Mouse (Mus musculus) neural tube, embryonic 15.5 days (tissue): ENCODE data around the gene Rnf182. TPM values are rescaled to one million over a fixed set of nuclear protein-coding genes. Genes with fewer than 3 reads are reported as not detected.

Source experiments
- ATAC-seq: fragments of 200-750 bp; cut with Nextera tagmentation; 2 replicates; pipeline ENCODE4 v1.8.0; 2017; ENCODE audit warnings: mild to moderate bottlenecking, moderate TSS enrichment, moderate library complexity; ENCODE audit not compliant: low FRiP score
- H3K27ac ChIP-seq: fragments of 300-500 bp; sonication (generic); replicated peaks from 2 replicates; pipeline ENCODE4 v1.5.1; 2015; ENCODE audit warnings: mild to moderate bottlenecking, inconsistent platforms
- H3K27me3 ChIP-seq: fragments of 300-500 bp; sonication (generic); replicated peaks from 2 replicates; pipeline ENCODE4 v1.6.1; 2015; ENCODE audit warnings: inconsistent platforms
- H3K36me3 ChIP-seq: fragments of 300-500 bp; sonication (generic); 2 replicates; pipeline ENCODE4 v1.6.1; 2015; ENCODE audit warnings: inconsistent platforms
- H3K4me1 ChIP-seq: fragments of 300-500 bp; sonication (generic); 2 replicates; pipeline ENCODE4 v1.6.1; 2015; ENCODE audit warnings: inconsistent platforms
- H3K4me2 ChIP-seq: fragments of 300-500 bp; sonication (generic); 2 replicates; pipeline ENCODE4 v1.6.1; 2015; ENCODE audit warnings: inconsistent platforms, mild to moderate bottlenecking, moderate library complexity
- H3K4me3 ChIP-seq: fragments of 300-500 bp; sonication (generic); replicated peaks from 2 replicates; pipeline ENCODE4 v1.5.1; 2015; ENCODE audit warnings: mild to moderate bottlenecking, inconsistent platforms
- H3K9ac ChIP-seq: fragments of 300-500 bp; sonication (generic); replicated peaks from 2 replicates; pipeline ENCODE4 v1.6.1; 2015; ENCODE audit warnings: mild to moderate bottlenecking, inconsistent platforms
- H3K9me3 ChIP-seq: fragments of 300-500 bp; sonication (generic); replicated peaks from 2 replicates; pipeline ENCODE4 v1.6.1; 2016; ENCODE audit warnings: inconsistent platforms
- WGBS: fragments of 180-500 bp; shearing (Covaris S2); methylation state at CpG from one replicate; pipeline ENCODE4 v1.1.7; 2015; ENCODE audit warnings: mixed read lengths; 5-methylcytosine and 5-hydroxymethylcytosine counted together
- polyA plus RNA-seq: library from polyadenylated mRNA; unstranded; fragments of >200 nt; fragmentation: Nextera tagmentation; extraction: Ambion mirVana; gene quantifications from 2 replicates; pipeline ENCODE4 v1.2.1, GENCODE M21; 2015

The Rnf182 gene
- polyA plus RNA-seq, 1 experiment from 2014 or later, result 30.2 TPM

DNA sequence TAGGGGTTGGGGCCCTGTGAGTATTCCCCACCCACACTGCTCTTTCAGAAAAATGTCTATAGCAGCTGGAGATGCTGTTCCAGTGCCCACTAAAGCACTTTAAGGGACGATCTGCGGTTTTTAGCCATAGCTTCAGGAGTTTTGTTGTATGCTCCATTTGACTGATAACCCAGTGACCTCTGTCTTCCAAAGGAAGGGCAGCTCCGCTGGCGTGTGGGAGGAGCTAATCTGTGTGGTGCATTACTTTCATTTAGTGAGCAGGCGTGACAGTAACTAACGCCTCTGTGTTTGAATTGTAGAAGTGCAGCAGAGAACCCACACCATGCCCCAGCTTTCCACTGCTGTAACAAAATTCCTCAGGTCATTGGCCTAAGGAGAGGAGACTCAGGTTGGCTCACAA is 38.6 kb downstream of the Rnf182 start:
- Histone ChIP-seq H3K9ac (no peak overlapping the region), H3K36me3 (no peaks in the 10 kb centered on the region), H3K27ac (no peak overlapping the region), H3K4me2 (no peak overlapping the region), H3K27me3 (no peaks in the 10 kb centered on the region), H3K4me1 (peaks cover 16% of the 10 kb centered on the region), H3K4me3 (no peak overlapping the region), H3K9me3 (no peaks in the 10 kb centered on the region)
- 59% methylated on average over 6 of the region's 6 CpGs for WGBS
- no peak for ATAC-seq

DNA sequence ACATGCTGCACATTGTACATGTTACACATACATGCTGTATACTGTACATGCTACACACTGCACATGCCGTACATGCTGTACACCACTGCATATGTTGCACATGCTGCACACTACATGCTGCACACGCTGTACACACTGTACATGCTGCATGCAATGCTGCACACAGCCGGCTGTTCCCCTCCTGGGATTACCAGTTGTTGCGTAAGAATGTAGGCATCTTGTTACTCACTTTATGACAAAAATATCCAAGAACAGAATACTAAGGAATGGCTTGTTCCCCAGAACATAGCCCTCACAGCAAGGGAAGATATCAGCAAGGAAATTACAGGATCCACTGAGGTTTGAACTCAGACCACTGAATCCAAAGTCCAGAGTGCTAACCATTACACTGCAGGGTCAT is 47.7 kb downstream of the Rnf182 start:
- Histone ChIP-seq H3K4me2 (no peak overlapping the region), H3K9me3 (no peaks in the 10 kb centered on the region), H3K27me3 (no peaks in the 10 kb centered on the region), H3K4me1 (no peaks in the 10 kb centered on the region), H3K4me3 (no peak overlapping the region), H3K36me3 (peaks cover 3% of the 10 kb centered on the region), H3K9ac (no peak overlapping the region), H3K27ac (no peak overlapping the region)
- 91% methylated on average over 4 of the region's 4 CpGs for WGBS
- no peak for ATAC-seq

DNA sequence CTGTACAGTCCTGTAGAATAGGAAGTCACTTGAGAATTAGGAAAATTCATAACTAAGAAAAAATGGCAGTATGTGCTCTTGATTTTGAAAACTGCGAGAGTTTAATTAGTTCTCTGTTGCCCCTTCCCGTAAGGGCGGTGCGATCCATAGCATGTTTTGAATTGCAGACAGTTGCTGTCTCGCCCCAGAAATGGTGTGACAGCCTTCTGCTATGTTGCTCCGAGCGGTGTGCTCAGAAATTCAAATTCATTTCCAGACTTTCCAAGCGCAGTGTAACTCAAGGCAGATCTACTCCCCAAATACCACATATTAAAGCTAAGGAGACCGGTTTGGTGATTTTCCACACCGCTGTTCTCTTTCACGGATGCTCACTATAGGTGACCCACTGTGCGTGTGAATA is 50.6 kb downstream of the Rnf182 start:
- ATAC-seq, result no peak
- H3K4me1 ChIP-seq, result no peaks in the 10 kb centered on the region
- no peak overlapping the region for H3K4me3 ChIP-seq
- 87% methylated on average over 12 of the region's 12 CpGs for WGBS
- peaks cover 6% of the 10 kb centered on the region for H3K36me3 ChIP-seq
- no peak overlapping the region for H3K4me2 ChIP-seq
- no peak overlapping the region for H3K9ac ChIP-seq
- H3K27ac ChIP-seq, result no peak overlapping the region
- H3K27me3 ChIP-seq, result no peaks in the 10 kb centered on the region
- no peaks in the 10 kb centered on the region for H3K9me3 ChIP-seq

DNA sequence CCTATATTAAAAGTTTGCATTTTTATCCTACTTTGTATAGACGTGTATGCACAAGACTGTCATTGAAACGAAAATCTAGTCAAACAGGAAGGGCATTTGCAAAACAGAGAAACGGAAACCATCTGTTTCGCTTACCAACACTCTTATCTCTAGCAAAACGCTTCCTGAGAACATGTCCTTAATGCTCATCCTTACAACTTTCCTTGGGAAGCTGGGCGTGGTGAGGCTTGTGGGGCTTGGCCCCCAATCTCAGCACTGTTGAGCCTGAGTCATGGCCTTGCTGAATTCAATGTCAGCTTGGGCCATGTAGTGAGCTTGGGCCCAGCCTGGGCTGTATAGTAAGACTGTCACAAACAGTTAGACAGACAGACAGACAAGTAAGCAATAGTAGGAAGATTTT is 51.4 kb downstream of the Rnf182 start:
- Histone ChIP-seq H3K9ac (no peak overlapping the region), H3K36me3 (peaks cover 6% of the 10 kb centered on the region), H3K9me3 (no peaks in the 10 kb centered on the region), H3K4me2 (no peak overlapping the region), H3K27ac (no peak overlapping the region), H3K4me3 (no peak overlapping the region), H3K27me3 (no peaks in the 10 kb centered on the region), H3K4me1 (no peaks in the 10 kb centered on the region)
- WGBS, result 89% methylated on average over 6 of the region's 6 CpGs
- ATAC-seq, result no peak

DNA sequence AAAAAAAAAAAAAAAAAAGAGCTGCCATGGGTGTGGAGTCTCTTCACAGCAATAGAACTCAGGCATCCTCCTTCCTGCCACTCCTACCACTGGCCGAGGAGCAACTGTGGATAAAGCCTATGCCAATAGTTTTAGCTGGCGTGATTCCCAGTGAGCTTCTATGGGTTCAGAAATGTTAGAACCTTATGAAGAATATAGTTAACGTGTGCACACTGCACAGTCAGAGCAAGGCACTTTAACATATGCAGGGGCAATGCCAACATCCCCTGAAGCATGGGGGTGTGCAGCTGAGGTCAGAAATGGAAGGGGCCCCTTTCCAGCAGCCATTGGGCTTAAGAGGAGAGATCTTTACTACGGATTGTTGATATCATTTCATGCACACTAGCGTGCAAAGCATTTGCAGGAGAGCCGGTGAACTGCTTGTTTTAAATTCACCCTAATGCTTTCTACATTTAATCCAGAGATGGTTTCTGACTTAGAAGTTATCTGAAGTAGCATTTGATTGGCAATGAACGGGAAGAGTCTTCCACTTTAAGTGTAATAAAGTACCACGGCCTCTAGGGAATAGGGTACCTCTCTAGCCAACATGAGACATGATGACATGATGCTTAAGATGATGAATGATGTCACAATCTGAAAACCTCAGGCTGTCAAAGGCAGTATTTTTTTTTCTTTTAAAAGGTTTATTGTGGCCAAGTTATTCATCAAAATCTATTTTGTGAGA is 61.8 kb downstream of the Rnf182 start:
- no peak overlapping the region; the same call in 1 of the 2 replicates for H3K27ac ChIP-seq
- no peaks in the 10 kb centered on the region for H3K9me3 ChIP-seq
- H3K4me3 ChIP-seq, result no peak overlapping the region
- H3K4me1 ChIP-seq, result peaks cover 9% of the 10 kb centered on the region; the same call in 1 of the 2 replicates
- no peak overlapping the region for H3K9ac ChIP-seq
- H3K27me3 ChIP-seq, result no peaks in the 10 kb centered on the region
- H3K36me3 ChIP-seq, result no peaks in the 10 kb centered on the region
- WGBS, result 71% methylated on average over 8 of the region's 8 CpGs
- H3K4me2 ChIP-seq, result no peak overlapping the region
- ATAC-seq, result no peak; the same call in 1 of the 2 replicates

DNA sequence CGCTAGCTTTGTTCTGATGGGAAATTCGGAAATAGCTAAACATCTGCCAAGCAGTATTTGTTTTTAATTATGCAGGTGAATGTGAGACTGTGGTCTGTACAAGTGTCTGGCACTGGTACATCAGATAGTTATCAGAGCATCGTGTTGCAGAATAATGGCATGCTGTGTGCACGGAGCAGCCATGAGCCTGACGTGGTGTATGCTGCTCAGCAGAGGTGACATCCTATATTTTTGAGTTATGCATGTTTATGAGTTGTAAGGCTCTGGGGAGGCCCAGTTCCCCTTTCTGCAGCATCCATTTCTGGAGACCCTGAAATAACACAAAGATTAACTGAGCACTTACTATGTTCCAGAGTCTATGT is 62.4 kb downstream of the Rnf182 start:
- H3K27ac ChIP-seq, result no peak overlapping the region
- no peak for ATAC-seq
- H3K27me3 ChIP-seq, result no peaks in the 10 kb centered on the region
- WGBS, result 57% methylated on average over 5 of the region's 5 CpGs
- H3K4me3 ChIP-seq, result no peak overlapping the region
- H3K9ac ChIP-seq, result no peak overlapping the region
- H3K4me1 ChIP-seq, result peaks cover 9% of the 10 kb centered on the region; the same call in 1 of the 2 replicates
- H3K4me2 ChIP-seq, result no peak overlapping the region
- H3K9me3 ChIP-seq, result no peaks in the 10 kb centered on the region
- H3K36me3 ChIP-seq, result no peaks in the 10 kb centered on the region

DNA sequence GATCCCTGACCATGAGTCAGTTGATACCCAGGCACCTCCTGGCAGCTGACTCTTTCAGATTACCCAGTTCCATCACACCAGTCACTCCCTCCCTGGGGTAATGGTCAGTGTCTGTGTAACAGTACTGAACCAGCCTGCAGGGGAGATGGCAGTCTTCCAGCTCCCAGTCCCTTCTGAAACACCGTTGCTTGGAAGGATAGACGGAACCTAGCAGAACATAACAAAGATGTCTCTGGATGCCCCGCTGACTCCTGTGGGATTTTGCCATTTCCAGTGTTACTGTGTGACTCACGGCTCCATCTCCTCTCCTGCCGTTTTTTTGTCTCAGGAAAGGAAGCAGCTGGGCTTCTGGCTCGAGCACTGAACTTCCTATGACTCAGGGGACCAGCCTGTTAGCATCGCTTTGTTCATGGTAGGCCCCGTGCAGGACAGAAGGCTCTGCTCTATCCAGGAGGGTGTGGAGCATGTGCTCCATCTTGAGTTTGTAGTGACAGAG is 69.0 kb downstream of the Rnf182 start:
- no peaks in the 10 kb centered on the region for H3K36me3 ChIP-seq
- H3K4me3 ChIP-seq, result no peak overlapping the region
- ATAC-seq, result peak; percentile 66; the same call in 1 of the 2 replicates
- no peaks in the 10 kb centered on the region for H3K27me3 ChIP-seq
- peaks cover 13% of the 10 kb centered on the region for H3K4me1 ChIP-seq
- H3K27ac ChIP-seq, result peak overlapping the region; percentile 54
- H3K9me3 ChIP-seq, result no peaks in the 10 kb centered on the region
- 22% methylated on average over 8 of the region's 8 CpGs for WGBS
- H3K9ac ChIP-seq, result no peak overlapping the region
- H3K4me2 ChIP-seq, result 0 out of 2 replicates have a peak overlapping the region, but pooled peaks have one; percentile 9

DNA sequence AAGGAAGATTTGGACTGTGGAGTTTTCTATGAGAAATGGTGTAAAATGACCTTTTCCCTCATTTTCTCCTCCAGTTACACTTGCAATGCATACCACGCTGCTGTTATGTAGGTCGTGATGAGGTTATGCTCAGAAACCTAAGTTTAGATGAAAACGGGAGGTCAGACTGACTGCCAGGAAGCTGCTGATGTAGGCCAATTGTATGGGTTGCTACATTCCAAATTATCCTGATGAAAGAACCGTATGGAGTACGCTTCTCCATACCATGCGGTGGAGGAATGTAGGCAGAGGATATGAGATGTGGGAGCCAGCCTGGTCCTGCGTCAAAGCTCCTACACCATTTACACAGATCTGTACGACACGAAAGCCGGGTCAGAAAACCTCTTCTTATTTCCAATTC is 72.6 kb downstream of the Rnf182 start:
- H3K36me3 ChIP-seq, result no peaks in the 10 kb centered on the region
- no peak overlapping the region for H3K4me3 ChIP-seq
- H3K27me3 ChIP-seq, result no peaks in the 10 kb centered on the region
- H3K4me1 ChIP-seq, result peaks cover 20% of the 10 kb centered on the region
- H3K9ac ChIP-seq, result no peak overlapping the region
- no peaks in the 10 kb centered on the region for H3K9me3 ChIP-seq
- no peak overlapping the region for H3K27ac ChIP-seq
- 94% methylated on average over 10 of the region's 10 CpGs for WGBS
- no peak overlapping the region for H3K4me2 ChIP-seq
- no peak for ATAC-seq

DNA sequence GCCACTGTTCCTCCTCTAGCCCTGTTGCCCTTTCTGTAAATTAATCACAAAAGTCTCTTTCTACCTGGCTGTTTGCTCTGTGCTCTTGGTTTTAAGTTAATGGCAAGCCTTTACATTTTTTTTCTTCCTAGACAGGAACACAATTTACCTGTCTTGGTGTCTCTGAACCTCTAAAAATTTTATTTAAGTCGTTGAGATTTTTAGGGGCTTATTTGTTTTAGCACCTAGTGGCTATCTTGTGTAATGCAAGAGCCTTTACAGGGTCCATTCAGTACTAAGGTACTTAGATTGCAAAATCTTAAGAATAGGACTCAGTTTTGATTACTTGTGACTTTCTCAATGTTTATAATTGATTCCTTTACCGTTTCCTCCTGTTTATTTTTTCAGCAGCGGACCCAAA is 76.2 kb downstream of the Rnf182 start:
- H3K9ac ChIP-seq, result no peak overlapping the region
- no peaks in the 10 kb centered on the region for H3K27me3 ChIP-seq
- ATAC-seq, result no peak
- peaks cover 10% of the 10 kb centered on the region; the same call in 1 of the 2 replicates for H3K4me1 ChIP-seq
- no peaks in the 10 kb centered on the region for H3K9me3 ChIP-seq
- H3K4me2 ChIP-seq, result no peak overlapping the region
- no peak overlapping the region for H3K27ac ChIP-seq
- WGBS, result 66% methylated on average over 3 of the region's 3 CpGs
- no peak overlapping the region for H3K4me3 ChIP-seq
- H3K36me3 ChIP-seq, result no peaks in the 10 kb centered on the region

DNA sequence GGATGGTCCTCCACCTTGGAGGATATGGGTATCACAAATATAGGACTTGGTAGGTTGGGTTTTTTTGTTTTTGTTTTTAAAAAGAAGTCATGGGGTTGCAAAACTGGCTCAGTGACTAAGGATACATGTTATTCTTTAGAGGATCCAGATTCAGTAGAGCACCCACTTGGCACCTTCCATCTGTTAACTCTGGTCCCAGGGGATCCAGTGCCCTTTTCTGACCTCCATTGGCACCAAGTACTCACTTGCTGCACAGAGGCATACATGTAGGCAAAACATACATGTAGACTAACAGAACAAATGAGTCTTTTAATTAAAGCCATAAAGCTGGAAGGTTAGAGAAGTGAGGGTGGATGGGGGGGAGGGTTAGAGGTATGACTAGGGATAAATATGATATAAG is 80.0 kb downstream of the Rnf182 start:
- ATAC-seq, result no peak
- Histone ChIP-seq H3K27ac (no peak overlapping the region), H3K4me1 (peaks cover 15% of the 10 kb centered on the region; the same call in 1 of the 2 replicates), H3K4me3 (no peak overlapping the region), H3K27me3 (no peaks in the 10 kb centered on the region), H3K9me3 (no peaks in the 10 kb centered on the region), H3K36me3 (no peaks in the 10 kb centered on the region), H3K4me2 (no peak overlapping the region), H3K9ac (no peak overlapping the region)

DNA sequence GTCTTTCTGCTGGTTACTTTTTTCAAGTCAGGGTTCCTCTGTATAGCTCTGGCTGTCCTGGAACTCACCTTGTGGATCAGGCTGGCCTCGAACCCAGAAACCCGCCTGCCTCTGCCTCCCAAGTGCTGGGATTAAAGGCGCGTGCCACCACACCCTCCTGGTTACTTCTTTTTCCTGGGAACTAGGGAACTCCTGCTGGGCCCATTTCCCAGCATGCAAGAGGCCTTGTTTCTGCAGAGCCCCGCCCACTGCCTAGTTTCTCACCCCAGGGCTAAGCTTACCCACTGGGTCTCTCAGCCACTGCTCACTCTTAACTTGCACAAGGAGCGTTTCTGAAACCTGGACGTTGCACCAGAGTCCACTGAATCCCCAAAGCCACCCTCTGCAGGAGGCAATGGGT is 80.5 kb downstream of the Rnf182 start:
- Histone ChIP-seq H3K4me2 (no peak overlapping the region), H3K36me3 (no peaks in the 10 kb centered on the region), H3K4me1 (0 out of 2 replicates have a peak, but pooled peaks cover 11% of the 10 kb centered on the region), H3K27ac (no peak overlapping the region), H3K4me3 (no peak overlapping the region), H3K27me3 (no peaks in the 10 kb centered on the region), H3K9me3 (no peaks in the 10 kb centered on the region), H3K9ac (no peak overlapping the region)
- ATAC-seq, result no peak; the same call in 1 of the 2 replicates
- WGBS, result 88% methylated on average over 7 of the region's 7 CpGs

DNA sequence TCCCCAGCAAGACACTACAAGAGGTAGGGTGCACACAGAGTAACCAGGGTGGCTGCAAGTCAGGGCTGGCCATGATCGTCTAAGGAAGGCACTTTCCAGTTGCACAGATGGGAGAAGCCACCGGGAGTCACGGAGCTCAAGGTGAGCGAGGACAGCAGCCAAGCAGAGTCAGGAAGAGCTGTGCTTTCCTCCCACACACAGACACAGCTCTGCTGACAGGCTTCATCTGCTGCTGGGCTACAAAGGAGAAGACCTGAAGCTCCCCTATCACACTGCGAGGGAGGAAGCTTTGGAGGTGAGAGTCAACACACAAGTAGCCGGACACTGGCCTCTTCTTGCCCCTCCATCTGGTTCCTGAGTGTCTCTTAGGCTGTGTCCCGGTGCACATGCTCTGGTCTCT is 83.0 kb downstream of the Rnf182 start:
- no peak for ATAC-seq
- Histone ChIP-seq H3K9me3 (no peaks in the 10 kb centered on the region), H3K4me1 (peaks cover 15% of the 10 kb centered on the region; the same call in 1 of the 2 replicates), H3K4me2 (no peak overlapping the region), H3K27me3 (no peaks in the 10 kb centered on the region), H3K9ac (no peak overlapping the region), H3K4me3 (no peak overlapping the region), H3K36me3 (no peaks in the 10 kb centered on the region), H3K27ac (no peak overlapping the region)
- 87% methylated on average over 7 of the region's 7 CpGs for WGBS
